Mouse (Mus musculus) embryo, embryonic 9.5 days (tissue): ENCODE measurements around the gene Pmp22.

Experiments
- DNase-seq: peaks from one replicate; pipeline ENCODE4 v3.0.0-alpha.2; 2017; ENCODE audit errors: extremely low spot score

Pmp22 gene

DNA sequence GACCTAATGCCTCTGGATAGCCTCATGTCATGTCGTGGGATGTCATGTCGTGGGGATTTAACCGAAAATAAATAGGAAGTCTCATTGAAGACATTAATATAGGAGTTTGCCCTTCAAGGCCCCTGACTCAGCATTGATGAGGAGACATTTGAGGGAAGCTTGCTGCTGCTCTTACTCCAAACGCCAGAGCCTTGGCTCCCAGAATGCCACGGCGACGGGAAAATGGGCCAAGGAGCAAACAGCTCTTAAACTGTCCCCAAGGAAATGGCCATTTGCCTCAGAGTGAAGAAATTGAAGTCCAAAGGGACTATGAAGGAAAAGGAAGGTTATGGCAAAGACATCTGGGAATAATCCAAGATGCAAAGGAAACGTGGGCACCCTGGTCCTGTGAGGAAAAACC is 34.8 kb downstream of the Pmp22 start:
- no peak for DNase-seq

DNA sequence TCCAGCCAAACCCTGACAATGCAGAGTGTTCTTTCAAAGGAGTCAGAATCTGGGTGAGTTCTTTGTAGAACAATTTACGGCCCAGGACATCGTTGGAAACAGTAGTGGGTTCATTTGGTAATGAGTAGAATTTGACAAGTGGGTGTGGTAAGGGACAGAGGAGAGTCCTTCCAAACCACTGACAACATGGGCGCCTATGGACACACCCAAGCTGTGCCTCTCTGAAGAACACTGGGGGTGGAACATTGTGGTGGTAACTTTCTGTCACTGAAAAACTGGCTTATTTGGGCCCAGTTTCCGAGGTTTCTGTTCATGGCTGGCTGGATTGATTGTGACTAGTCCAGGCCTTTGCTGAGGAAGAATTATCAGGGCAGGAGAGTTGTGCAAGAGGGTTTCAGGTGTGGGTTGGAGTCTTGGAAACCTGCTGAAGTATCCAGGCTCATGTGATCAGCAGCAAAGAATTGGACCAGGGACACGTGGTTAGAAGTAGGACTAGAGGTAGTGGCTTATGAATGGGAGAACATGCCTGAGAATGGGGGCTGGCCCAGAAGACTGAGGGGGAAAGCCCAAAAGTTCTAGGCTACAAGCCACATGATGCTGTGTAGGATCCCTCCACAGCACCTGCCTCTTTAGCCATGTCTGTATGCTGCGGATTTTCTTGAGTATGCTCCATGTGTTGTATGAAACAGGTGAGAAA is 35.4 kb downstream of the Pmp22 start:
- no peak for DNase-seq

DNA sequence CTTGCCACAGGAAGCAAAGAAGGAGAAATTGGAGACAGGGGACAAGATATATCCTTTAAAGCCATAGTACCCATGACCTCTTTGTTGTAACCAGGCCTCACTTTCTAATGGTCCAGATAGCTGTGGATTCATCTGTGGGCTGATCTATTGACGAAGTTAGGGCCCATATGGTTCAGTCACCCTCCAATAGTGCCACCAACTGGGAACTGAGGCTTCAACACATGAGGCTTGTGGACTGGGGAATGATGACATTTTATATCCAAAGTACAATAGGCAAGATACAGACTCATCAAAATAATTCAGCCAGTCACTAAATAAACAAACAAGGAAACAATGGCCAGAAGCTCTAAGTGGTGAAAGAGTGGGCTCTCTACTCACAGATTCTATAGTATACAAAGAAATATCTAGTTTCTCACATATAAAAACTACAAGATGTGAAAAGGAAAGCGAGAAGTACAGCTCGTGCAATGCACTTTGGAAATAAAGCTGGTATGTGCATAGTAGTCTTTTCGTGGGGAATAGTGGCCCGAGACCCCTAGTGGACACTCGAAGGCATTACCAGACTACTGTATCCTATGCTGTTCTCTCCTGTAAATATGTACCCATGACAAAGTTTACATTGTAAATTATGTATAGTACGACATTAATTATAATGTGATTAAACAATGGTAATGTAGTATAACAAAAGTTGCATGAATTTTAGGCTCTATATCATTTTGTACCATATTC is 36.1 kb downstream of the Pmp22 start:
- no peak for DNase-seq

DNA sequence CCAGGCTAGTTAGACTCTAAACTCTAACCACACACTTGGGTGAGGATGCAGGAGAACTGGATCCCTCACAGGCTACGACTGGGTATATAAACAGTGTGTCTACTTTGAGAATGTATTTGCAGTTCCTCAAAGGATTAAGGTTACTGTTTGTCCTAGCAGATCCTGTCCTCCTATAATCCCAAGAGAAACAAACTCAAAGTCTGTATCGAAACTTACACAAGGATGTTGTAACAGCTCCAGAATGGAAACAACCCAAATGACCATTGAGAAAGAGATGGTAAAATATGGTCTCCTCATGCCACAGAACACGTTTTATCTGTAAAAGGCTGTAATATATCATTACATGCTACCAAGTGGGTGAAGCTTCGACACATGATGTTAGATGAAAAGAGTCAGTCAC is 39.0 kb downstream of the Pmp22 start:
- no peak for DNase-seq

DNA sequence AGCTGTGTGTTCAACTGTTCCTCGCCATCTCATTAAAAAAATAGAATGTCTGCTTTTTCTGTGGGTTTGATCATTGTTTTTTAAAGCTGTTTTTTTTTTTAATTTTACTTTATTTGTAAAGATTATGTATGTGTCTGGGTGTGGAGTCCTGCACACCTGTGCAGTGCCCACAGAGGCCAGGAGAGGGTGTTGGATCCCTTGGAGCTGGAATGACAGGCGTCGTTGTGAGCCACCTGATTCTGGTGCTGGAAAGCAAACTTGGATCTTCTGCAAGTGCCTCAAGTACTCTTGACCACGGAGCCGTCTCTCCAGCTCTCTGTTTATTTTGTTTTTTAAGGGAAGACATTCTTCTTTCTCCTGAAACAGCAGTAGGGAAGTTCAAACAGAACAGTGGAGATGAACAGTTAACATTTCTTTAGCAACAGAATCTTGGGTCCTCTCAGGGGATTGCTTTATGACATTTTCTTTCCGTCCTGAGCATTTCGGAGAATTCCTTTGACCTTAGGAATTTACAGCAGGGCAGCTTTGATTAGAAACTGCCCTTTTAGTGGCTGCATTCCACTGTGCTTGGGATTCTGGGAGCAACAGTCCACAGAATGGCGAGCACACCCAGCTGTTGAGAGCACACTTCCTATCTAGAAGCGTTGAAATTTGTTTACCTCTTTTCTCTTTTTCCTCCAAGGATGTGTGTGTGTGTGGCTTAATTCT is 39.9 kb downstream of the Pmp22 start:
- peak; percentile 23 for DNase-seq

DNA sequence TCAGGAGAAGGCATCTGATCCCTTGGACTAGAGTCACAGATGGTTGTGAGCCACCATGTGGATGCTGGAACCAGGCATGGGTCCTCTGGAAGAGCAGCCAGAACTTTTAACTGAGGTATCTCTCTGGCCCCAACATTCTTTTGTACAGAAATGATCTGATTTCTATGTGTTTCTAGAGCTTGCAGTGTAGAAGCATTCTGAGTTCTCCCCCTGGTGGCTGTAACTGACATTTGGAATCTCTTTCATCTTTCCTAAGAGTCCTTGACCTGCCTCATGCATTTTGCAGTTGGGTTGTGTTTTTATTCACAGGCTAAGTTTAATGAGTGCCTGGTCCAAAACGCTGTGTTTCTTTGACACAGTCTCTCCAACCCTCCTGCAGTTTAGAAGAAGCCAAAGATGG is 43.2 kb downstream of the Pmp22 start:
- peak; percentile 35 for DNase-seq

DNA sequence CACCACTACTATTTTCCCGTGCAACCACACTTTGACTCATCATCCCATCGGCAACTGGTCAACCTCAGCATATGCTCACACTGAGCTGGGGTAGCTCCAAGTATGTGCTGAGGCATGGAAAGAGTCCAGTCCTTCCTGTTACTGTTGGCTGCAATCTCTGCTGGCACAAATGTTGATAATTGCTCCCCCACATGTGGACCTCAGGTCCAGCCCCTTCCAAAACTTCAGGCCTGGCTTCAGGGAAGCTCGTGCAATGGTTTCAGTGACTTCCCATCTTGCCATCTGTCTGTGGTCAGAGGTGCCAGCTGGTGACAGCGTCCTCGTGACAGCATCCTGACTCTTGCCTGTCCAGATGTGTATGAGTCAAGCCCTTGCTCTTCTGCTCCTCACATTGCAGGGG is 44.8 kb downstream of the Pmp22 start:
- no peak for DNase-seq

DNA sequence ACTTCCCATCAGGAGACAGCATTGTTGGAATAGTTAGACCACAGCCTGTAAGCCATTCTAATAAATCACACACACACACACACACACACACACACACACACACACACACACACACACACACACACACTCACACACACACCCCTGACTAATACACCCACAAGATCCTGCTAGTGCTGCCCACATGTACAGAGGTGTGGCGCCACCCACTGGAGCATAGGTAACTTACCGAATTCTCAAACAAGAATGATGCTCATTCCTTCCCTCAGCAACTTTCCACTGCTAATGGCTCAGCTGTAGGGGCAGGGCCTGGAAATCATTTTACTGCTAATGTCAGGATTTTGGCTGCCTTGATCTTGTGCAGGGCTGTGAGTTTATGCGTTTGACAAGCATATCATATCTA is 46.5 kb downstream of the Pmp22 start:
- no peak for DNase-seq

DNA sequence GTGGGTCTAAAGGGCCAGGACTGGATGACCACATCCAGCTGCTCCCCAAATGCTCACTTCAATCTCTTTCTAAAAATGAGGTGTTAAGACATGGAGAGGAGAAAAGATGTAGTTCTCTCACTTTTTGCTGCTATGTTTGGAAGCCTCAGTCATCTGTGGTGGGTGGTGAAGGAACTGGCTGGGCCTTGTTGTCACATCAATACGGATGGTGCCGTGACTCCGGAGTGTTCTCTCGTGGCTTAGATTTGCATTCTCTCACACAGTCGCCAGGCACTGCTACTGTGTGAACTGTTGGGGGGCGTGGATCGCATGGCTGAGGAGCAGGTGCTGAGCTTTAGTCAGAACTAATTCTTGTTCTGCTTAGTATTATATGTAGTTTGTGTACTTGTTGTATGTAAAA is 47.6 kb downstream of the Pmp22 start:
- DNase-seq, result no peak

DNA sequence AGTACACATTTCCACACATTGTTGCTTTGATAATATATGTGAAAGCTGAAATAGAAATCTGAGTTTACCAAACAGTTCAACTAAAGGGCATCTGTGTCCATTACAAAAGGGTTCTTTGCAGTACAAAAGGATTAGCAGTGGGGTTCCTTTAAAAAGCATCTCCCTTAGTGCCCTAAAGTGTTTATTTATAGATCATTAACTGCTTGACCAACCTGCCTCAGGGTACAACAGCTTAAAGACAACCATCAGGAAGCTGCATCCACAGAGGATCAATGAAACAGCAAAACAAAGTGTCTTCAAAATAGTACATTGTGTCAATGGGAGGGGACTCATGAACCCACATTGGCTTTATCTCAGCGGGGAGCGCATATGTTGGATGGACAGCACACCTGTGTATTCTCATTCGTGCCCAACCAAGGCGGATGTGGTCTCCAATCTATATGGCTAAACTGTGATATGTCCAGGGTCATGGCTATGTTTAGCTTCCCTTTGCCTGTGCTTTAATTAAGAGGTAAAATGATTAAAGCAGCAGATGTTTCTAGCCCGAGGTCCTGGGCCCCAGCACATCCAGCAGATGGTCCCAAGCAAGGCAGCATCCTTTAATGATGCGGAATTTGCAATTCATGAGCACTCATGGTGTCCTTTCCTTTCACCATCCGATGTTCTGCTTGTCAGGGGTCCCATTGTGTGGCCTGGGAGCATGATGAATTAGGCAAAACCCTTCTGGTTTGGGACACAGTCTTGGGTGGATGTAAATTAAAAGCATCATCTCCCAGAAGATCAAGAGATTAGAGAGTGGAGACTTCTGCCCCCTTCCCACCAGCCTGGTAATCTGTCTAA is 51.7 kb downstream of the Pmp22 start:
- peak; percentile 29 for DNase-seq

DNA sequence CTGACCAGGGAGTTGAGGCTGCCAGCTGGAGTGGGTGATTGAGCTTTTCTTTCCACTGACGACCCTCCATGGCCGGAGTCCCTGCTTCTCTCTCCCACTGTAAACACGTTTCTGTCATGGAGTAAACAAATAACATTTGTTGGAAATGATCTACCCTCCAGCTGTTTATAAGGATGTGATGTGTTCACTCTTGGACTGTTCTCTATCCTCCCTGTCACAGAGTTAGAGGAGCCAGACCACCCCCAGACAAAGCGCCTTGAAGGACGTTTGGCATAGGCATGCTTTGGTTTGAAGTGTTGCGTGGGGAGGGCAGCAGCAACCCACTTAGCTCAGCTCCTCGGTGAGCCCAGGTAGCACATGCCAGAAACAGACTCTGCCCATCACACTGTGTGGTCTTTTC is 60.0 kb downstream of the Pmp22 start:
- no peak for DNase-seq

DNA sequence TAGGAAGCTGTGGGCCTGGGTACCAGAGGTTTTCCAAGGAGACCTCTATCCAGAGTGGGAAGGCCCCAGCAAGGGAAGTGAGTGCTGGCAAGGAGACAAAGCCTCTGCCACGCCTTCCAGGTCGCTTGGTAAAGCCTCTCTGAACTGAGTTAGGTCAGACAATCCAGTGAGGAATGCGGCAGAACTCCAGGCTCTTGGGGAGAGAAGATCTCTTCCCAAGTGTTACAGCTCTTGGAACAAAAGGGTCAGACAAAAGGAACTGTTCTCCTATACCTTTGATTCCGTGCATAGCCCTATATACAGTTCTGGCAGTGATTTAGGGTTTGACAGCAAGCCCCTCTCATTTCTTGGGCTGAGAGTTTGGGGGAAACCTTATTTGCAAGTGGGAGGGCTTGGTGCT is 69.3 kb downstream of the Pmp22 start:
- DNase-seq, result no peak

DNA sequence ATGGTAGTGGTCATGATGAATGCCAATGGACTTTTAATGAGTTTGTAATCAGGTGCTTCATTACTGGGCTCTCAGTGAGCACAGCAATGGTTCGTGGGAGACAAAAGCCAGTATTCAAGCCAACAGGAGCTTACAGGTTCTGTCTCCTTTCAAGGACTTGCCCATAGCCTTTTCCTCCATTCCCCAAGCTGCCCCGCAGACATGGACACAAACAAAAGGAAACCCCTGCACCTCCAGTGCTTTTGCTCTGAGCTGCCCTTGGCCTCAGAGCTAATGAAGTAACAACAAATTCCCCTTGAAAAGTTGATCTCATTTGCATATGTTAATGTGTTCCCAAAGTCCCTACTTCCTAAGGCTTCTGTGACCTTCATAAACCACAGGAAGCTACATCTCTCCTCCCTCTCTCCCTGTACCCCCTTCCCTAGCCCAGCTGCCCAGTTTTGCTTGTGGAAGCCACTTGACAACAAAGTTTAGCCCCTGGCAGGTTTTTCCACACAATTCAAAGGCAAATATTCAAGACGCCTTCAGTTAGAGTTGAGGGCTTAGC is 73.3 kb downstream of the Pmp22 start:
- no peak for DNase-seq
